Mouse (Mus musculus) heart, adult 2 months (tissue): ENCODE measurements around the gene Rap1gap2. TPM values are rescaled to one million over a fixed set of nuclear protein-coding genes. Genes with fewer than 3 reads are reported as not detected.

Experiments
- DNase-seq, 2 experiments: peaks; one replicate each; pipeline ENCODE4 v3.0.0; 2021
- H3K27ac ChIP-seq: fragments of 200-600 bp; 2 replicates; pipeline ENCODE4 v1.8.1; 2022
- H3K27me3 ChIP-seq: fragments of 200-500 bp; 2 replicates; pipeline ENCODE4 v1.6.1; 2012; ENCODE audit warnings: mild to moderate bottlenecking, low read length, inconsistent platforms, mixed read lengths; ENCODE audit not compliant: control insufficient read depth, insufficient read depth
- H3K36me3 ChIP-seq: fragments of 200-500 bp; 2 replicates; pipeline ENCODE4 v1.6.1; 2012; ENCODE audit warnings: low read length, inconsistent platforms; ENCODE audit not compliant: control insufficient read depth, insufficient read depth
- H3K4me1 ChIP-seq: fragments of 200-500 bp; 2 replicates; pipeline ENCODE4 v1.6.1; 2011; ENCODE audit warnings: low read length; ENCODE audit not compliant: control insufficient read depth, insufficient read depth
- H3K4me3 ChIP-seq: fragments of 200-600 bp; 2 replicates; pipeline ENCODE4 v1.8.1; 2022
- H3K79me2 ChIP-seq: fragments of 200-500 bp; replicated peaks from 2 replicates; pipeline ENCODE4 v1.6.1; 2012; ENCODE audit warnings: mild to moderate bottlenecking, inconsistent platforms, low read length, moderate library complexity, mixed read lengths; ENCODE audit not compliant: control insufficient read depth, insufficient read depth
- H3K9ac ChIP-seq: fragments of 200-500 bp; 2 replicates; pipeline ENCODE4 v1.6.1; 2012; ENCODE audit warnings: low read depth, mild to moderate bottlenecking, control low read depth, inconsistent platforms, low read length, mixed read lengths
- CTCF ChIP-seq: fragments of 200-600 bp; IDR thresholded peaks from 2 replicates; pipeline ENCODE4 v1.8.1; 2022; ENCODE audit warnings: antibody characterized with exemption, mild to moderate bottlenecking, moderate library complexity
- EP300 ChIP-seq: fragments of 200-500 bp; IDR thresholded peaks from 2 replicates; pipeline ENCODE4 v1.6.1; 2011; ENCODE audit warnings: low read depth, low read length, control low read depth; ENCODE audit not compliant: insufficient read depth
- POLR2A ChIP-seq: fragments of 200-500 bp; IDR thresholded peaks from 2 replicates; pipeline ENCODE4 v1.6.1; 2011; ENCODE audit warnings: mild to moderate bottlenecking, low read depth, low read length, control low read depth; ENCODE audit not compliant: insufficient read depth
- WGBS: fragments of 180-500 bp; shearing (Covaris S2); methylation state at CpG from one replicate; pipeline ENCODE4 v1.1.7; 2018; 5-methylcytosine and 5-hydroxymethylcytosine counted together
- intact Hi-C: fragments of 180-260 bp; cut with DNase I; formaldehyde crosslinking; loops from one replicate; pipeline ENCODE4 v1.15.1; 2025
- polyA plus RNA-seq: library from polyadenylated mRNA; depleted of rRNA; stranded (reverse); fragments of >200 nt; gene quantifications from 2 replicates; pipeline ENCODE4 v1.2.3, GENCODE M21; 2012
- total RNA-seq, 2 experiments: library from RNA; stranded (reverse); gene quantifications; 2 replicates each; pipeline ENCODE4 v1.2.3; 2021

Gene Rap1gap2
- total and polyA plus RNA-seq, 3 experiments, result 43.9 to 88.9 (median 82.7) TPM

DNA sequence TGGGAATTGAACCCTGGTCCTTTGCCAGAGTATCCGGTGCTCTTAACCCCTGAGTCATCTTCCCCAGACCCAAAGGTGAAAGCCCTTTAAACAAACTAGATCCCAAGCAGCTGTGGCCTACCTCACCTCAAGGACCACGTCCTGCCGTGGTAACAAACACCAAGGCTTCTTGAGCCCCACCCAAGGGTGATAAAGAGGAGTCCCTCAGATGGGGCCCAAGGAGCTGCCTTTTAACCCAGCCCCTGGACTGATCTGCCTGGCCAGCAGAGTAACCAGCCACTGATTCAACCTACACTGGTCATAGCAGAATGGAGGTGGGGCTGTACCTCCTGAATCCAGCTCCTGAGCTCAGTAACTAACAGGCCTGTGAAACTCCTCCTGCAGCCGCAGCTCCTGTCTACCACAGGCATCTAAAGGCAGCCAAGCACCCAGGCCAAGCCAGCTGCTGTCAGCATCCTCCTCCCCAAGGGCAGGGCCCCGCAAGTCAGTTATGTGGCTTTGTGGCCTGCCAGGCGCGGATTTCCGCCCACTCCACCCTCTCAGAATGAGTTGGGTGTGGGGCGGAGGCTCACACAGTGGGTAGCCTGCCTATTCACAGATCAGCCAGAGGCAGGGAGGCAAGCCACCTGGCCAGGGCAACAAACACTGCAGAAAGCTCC, 54.9 kb downstream of the Rap1gap2 start:
- H3K27ac ChIP-seq, result no peak overlapping the region
- no peak overlapping the region for H3K4me3 ChIP-seq
- no peaks in the 10 kb centered on the region for H3K79me2 ChIP-seq
- intact Hi-C loops, result no loop called here
- peak; percentile 34 to 64 for DNase-seq
- H3K36me3 ChIP-seq, result no peaks in the 10 kb centered on the region
- H3K4me1 ChIP-seq, result peaks cover 1% of the 10 kb centered on the region
- H3K27me3 ChIP-seq, result no peaks in the 10 kb centered on the region
- 35% methylated on average over 9 of the region's 9 CpGs for WGBS
- no peak for TF ChIP-seq POLR2A
- TF ChIP-seq CTCF, result no peak
- no peak for TF ChIP-seq EP300
- no peak overlapping the region for H3K9ac ChIP-seq

- H3K27me3 ChIP-seq, result no peaks in the 10 kb centered on the region
- no peaks in the 10 kb centered on the region for H3K79me2 ChIP-seq
- no peak for DNase-seq
- H3K27ac ChIP-seq, result no peak overlapping the region
- WGBS, result 76% methylated on average over 15 of the region's 15 CpGs
- H3K4me3 ChIP-seq, result no peak overlapping the region
- intact Hi-C loops, result no loop called here
- TF ChIP-seq CTCF, result no peak
- no peak for TF ChIP-seq POLR2A
- no peak for TF ChIP-seq EP300
- peaks cover 4% of the 10 kb centered on the region for H3K4me1 ChIP-seq
- no peak overlapping the region for H3K9ac ChIP-seq
- no peaks in the 10 kb centered on the region for H3K36me3 ChIP-seq
These were observed 55.9 kb downstream of the Rap1gap2 start for GRCm38 (mm10) chr11:74554683-74555341.

- Histone ChIP-seq H3K79me2 (no peaks in the 10 kb centered on the region), H3K27ac (no peak overlapping the region), H3K4me3 (no peak overlapping the region), H3K9ac (no peak overlapping the region), H3K4me1 (peaks cover 6% of the 10 kb centered on the region), H3K36me3 (no peaks in the 10 kb centered on the region), H3K27me3 (no peaks in the 10 kb centered on the region)
- no peak for TF ChIP-seq EP300
- no peak for TF ChIP-seq POLR2A
- no peak for TF ChIP-seq CTCF
- 78% methylated on average over 6 of the region's 6 CpGs for WGBS
- DNase-seq, result no peak
- intact Hi-C loops, result no loop called here
These were observed 59.1 kb downstream of the Rap1gap2 start for GRCm38 (mm10) chr11:74551568-74551967.

- no peak for DNase-seq
- Histone ChIP-seq H3K79me2 (no peaks in the 10 kb centered on the region), H3K36me3 (no peaks in the 10 kb centered on the region), H3K9ac (no peak overlapping the region), H3K27ac (no peak overlapping the region), H3K4me1 (peaks cover 6% of the 10 kb centered on the region), H3K4me3 (no peak overlapping the region), H3K27me3 (no peaks in the 10 kb centered on the region)
- TF ChIP-seq EP300 (no peak), CTCF (no peak), POLR2A (no peak)
- WGBS, result 60% methylated on average over 5 of the region's 5 CpGs
- intact Hi-C loops, result no loop called here
These were observed 60.1 kb downstream of the Rap1gap2 start for GRCm38 (mm10) chr11:74550615-74551102.

- H3K9ac ChIP-seq, result no peak overlapping the region
- no peaks in the 10 kb centered on the region for H3K27me3 ChIP-seq
- no peak overlapping the region for H3K27ac ChIP-seq
- no peak for DNase-seq
- peaks cover 6% of the 10 kb centered on the region for H3K4me1 ChIP-seq
- TF ChIP-seq POLR2A, result no peak
- no peak overlapping the region for H3K4me3 ChIP-seq
- 52% methylated on average over 7 of the region's 7 CpGs for WGBS
- no peaks in the 10 kb centered on the region for H3K36me3 ChIP-seq
- H3K79me2 ChIP-seq, result no peaks in the 10 kb centered on the region
- intact Hi-C loops, result loop anchor here (5.0 kb wide), 1 partner anchor 147 kb away; no protein-coding TSS in a partner anchor
These were observed 61.8 kb downstream of the Rap1gap2 start for GRCm38 (mm10) chr11:74548781-74549382.
